Mouse (Mus musculus) frontal cortex, postnatal 14 days (tissue): ENCODE data around the gene Klf8.
"Not testable (repeated sequence)": the region's sequence is repeated elsewhere in the genome, so short reads cannot be mapped to it uniquely, and the experiment has no call there.

Experiments used
- DNase-seq, 2 experiments: peaks; one replicate each; pipeline ENCODE4 v3.0.0; 2022; ENCODE audit warnings: low spot score in 2 of 2

Klf8 gene

DNA sequence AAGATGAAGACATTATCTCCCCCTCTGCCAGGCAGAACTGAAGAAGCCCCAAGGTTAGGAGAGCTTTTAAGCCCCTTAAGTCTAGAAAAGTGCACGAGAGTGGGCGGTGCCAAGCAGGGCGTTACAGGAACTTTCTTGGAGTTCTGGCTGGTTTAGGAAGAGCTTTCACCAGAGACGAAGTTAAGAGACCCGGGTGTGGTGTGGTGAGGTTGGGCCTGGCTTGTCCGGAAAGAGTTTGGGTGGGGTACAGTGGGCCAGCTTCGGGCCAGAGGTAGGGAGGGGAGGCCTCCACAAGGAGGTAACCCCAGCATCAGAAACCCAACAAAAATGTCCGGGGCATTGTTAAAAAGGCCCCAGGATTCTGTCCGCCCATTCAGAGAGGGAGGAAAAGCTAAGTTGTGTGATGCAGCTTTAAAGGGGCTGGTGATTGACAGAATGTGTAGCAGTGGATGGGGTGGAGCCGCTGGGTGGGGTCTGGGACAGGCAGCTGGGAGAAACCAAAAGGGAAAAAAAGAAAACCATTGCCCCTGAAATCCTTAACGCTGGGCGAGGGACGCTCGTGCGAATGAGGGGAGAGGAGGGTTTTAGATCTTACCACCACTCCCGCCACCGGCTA, at the start of gene Klf8:
Klf8 (plus strand) TSS at position 163 of the 616 bp plus-strand sequence.
- peak; percentile 6 to 13 for DNase-seq

DNA sequence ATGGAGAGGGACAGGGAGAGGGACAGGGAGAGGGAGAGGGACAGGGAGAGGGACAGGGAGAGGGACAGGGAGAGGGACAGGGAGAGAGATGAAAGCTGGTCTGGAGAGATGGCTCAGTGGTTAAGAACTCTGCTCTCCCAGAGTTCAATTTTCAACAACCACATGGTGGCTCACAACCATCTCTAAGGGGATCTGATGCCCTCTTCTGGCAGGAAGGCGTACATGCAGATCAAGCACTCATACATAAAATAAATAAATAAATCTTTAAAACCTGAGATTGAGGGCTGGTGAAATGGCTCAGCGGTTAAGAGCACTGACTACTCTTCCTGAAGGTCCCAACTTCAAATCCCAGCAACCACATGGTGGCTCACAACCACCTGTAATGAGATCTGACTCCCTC, 38.1 kb upstream of the Klf8 start:
- not testable (repeated sequence) for DNase-seq

DNA sequence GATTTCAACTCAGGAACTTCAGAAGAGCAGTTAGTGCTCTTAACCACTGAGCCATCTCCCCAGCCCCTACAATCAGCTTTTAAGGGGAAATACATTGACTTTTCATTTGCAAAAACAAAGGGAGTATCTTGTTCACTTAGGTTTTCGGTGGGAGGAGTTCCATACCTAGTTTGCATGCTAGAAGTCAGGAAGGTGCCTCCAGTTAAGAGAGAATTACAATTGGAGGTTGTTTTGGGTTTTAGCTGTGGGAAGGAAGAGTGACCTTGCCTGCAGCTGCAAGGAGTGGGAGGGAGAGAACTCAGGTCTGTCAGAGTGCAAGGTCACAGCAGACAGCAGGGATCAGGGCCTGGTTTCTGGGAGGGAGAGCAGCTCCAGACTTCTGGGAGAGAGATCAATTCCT, 26.2 kb upstream of the Klf8 start:
- no peak for DNase-seq

DNA sequence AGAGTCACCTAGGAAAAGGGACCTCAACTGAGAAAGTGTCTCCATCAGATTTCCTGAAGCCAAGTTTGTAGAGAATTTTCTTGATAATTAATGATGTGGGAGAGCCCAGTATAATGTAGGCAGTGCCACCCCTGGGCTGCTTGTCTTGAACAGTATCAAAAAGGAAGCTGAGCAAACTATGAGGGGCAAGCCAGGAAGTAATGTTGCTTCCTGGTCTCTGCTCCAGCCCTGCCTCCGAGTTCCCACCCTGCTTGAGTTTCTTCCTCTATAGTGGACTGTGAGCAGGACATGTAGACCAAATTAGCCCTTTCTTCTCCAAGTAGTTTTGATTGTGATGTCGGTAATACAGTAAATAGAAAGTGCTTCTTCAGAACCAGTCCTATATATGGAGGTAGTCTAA, 6.0 kb upstream of the Klf8 start:
- DNase-seq, result no peak

DNA sequence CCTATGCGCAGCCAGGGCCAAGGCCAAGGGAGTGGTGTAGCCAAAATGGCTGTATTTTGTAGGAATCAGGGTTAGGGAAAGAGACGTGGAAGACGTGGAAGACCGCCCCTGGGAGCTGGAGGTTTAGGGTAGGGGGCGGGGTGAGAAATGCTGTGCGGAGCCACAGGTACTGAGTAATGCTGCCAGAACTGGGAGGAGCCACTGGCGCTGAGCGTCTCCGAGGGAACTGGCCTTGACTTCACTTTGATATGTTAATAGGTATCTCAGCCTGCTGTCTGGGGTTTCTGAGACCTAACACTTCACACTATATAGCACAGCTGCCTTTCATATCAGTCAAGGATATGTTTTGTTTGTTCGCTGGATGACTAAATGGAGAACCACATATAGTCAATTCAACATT, 4.0 kb upstream of the Klf8 start:
- no peak for DNase-seq

DNA sequence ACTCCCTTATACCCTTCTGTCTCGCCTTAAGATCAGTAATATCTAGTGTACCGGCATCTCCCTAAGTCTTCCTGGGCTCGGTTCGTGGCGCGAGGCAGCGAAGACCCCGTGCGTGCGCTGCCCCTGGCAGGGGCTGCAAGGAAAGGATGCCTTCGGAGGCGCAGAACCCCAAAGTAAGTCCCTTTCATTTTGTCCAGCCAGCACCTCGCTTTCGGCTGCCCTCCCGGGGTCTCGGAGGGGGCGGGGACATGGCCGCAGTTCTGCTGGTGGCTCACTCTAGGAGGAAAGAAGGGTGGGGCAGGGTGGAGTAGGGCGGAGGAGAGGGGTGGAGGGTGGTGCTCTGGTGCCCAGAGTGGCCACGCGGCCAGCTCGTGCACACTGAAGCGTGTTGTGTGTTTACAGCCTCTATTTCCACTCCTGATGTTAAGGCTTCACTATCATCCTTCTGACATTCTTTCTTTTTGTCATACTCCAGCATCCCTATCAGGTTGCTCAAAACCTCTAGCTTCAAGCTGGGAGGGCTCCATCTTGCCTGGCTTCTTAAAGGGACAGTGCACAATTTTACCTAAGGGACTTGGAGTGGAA, 746 bp downstream of the Klf8 start:
- DNase-seq, result peak; percentile 7

DNA sequence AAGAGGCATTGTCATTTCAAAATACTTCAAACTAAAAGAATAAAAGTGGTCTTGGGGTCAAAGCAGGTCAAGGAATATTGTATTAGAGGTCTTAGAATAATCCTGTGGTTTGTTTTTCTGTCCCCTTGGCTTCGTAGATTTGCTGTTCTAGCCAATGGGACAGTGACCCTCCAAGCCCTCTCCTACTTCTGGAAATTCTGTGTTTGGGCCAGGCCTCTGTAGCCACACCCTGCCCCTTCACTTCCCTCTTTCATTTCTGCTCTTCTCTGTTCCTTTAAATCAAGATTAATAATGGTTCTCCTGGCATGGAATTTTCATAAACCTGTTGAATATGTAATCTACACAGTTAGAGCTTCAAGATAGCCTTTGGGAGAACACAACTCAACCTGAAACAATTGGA, 17.0 kb downstream of the Klf8 start:
- no peak for DNase-seq

DNA sequence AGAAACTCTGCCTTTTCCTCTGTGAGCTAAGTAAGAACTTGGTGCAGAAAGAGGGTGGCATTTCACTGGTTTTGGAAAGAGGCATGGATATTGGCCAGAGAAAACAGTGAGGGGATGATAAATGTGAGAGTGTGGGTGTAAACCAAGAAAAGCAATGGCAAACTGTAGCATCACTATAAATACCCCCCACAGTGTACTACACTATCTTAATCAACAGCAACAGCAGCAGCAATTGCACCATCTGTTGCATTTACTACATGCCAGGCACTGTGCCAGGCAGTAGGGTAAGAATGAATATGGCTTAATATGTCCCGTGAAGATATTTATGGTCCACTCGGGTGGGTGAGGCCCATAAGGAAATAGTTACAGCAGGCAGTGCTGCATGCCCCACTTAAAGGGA, 18.2 kb downstream of the Klf8 start:
- DNase-seq, result peak; percentile 15 to 21

DNA sequence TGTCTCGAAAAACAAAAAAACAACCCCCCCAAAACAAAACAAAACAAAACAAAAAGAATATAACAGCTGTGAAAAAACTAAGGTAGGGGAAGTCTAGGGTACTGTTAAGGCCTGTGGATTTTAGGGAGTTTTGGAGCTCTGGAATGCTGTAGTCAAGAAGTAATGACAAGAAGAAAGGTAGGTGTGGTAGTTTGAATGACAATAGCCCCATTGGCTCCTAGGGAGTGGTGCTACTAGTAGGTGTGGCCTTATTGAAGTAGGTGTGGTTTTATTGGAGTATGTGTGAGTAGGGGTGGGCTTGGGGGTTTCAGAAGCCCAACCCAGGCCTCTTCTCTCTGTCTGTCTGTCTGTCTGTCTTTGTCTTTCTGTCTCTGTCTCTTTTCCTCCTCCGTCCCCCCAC, 44.9 kb downstream of the Klf8 start:
- DNase-seq, result no peak

DNA sequence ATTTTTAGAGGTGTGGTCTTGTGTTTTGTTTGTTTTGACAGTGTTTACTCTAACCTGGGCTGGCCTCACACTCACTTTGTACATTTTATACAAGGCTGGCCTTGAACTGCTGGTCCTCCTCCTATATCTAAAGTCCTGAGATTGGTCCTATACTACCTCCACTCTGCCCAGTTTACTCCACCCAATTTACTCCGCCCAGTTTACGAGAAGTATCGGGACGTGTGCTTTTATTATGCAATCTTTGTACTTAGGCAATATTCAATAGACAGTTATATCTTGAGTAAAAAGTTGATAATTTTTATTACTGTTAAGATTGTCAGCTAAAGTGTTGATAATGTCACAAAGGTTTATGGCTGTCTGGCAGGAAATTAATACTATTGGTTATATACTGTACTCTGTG, 74.1 kb downstream of the Klf8 start:
- no peak for DNase-seq

DNA sequence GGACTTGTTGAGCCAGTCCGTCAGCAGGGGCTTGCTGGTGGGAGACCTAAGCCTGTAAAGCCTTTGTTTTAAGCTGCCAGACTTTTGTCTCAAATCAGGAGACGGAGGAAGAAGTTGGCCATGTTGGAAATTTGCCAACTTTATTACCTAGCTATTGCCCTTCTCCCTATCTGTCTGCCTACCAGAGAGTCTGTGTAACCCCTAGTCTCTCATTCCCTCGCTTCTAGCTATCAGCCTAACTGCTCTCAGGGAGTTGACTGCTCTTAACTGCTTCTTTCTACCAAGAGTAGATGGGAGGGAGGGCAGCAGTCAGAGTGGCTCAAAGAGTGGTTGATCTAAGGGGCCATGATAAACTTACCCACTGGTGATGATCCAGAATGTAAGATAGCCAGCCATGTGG, 85.8 kb downstream of the Klf8 start:
- DNase-seq, result no peak

DNA sequence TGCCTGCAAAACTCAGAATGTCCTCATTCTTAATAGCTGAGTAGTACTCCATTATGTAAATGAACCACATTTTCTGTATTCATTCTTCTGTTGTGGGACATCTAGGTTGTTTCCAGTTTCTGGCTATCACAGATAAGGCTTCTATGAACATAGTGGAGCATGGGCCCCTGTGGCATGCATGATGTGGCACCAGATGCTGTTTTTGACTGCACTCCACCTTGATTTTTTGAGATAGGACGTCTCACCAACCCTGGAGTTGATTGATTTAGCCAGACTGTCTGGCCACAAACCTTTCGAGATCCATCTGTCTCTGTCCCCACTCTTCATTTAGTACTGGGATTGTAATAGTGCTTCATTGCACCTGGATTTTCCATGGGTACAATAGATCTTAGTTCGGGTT, 96.9 kb downstream of the Klf8 start:
- DNase-seq, result not testable (repeated sequence)

DNA sequence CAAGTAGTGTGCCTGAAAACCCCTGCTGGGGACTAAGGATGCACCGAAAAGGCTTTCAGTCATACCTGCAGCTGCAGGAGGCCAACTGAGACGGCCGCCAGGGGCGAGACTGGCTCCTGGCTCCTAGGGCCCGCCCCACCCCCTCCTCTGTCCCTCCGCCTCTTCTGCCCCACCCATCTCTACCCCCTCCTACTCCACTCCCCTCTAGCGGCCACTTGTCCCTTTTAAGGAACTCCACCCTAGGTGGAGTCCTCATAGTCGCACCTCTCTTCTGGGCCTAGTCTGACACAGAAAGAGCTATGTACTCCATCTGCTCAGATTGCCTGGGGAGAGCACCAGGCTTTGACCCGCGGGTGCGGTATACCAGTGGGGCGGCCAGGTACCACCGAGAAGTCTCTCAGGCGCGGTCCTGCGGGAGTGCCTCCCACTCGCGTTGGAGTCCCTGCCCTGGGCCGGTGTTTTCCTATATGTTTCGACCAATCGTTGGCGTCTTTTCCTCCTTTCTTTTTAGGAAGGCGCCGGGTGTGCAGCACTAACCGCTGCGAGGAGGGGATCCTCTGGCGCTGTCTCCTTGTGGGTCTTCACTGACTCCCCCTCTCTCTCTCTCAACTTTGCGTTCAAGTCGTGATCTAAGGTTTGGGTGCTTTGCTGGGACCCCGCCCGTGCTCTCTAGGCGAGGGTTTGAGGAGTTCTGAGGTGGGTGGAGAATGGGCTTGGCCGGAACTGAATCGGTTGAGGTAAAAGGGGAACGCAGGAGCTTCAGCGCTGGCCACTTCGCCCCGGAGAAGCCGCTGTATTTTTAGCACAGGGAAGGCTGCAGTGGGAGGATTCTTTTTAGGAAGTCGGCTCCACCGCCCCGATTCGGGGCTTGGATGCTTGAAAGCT, 122.3 kb downstream of the Klf8 start:
- DNase-seq, result peak in 1 of 2 experiments; percentile 18

DNA sequence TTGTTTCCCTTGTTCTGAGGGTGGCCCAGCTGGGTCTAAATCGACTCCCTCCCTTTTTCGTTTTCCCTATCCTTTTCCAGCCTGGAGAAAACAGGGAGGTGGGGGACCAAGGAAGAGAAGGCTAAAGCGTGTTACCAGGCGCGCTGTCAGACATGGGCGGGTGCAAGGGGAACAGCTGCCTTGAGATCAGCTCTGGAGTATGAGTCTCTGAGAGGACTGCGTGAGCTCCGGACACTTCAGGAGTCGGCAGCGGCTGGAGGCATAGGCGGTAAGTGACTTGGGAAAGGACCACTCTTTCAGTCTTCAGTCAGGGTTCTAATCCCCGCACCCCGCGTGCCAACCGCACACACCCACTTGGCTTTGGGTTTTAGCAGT, 122.9 kb downstream of the Klf8 start:
- peak in 1 of 2 experiments; percentile 7 for DNase-seq

DNA sequence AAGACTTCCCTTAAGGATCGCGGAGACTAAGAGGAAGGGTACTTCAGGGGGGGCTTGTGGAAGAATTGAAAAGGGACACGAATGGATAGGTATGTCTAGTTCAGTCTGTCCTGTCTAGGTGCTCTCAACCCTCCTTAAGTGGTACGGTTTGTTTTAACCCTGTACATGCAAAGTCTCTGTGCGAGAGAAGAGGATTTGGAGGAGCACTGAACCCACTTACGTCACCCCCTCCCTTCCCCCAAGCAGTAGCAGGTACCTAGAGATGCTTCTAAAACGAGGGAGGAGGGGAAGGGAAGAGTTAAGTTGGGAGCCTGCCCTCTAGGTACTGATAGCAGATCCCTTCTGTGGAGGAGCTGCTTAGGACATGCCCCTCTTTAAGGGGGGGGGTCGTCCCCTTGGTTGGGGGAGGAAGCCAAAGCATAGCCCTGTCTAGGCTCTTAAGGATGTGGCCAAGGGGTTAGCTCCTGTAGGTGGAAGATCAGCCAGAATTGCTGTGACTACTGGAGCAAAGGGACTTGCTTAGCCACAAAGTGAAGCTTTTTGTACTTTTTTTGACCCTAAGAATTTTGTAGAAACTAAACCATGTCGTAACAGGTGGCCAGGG, 123.5 kb downstream of the Klf8 start:
- DNase-seq, result no peak

DNA sequence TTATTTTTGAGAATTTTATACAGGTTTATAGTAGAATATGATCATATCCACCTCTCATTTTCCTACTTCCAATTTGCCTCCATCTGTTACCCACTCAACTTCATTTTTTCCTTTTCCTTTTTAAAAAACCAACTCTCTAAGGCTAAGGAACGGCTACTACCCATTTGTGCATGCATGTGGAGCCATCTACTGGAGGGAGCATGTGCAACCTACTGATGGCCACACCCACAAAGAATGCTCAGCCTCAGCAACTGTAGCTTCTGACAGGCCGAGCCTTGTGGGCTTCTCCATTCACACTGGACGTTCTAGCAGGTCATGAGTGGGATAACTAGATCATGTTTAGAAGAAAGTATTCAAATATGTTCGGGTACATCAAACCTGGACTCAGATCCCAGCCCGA, 129.5 kb downstream of the Klf8 start:
- peak in 1 of 2 experiments; percentile 15 for DNase-seq

DNA sequence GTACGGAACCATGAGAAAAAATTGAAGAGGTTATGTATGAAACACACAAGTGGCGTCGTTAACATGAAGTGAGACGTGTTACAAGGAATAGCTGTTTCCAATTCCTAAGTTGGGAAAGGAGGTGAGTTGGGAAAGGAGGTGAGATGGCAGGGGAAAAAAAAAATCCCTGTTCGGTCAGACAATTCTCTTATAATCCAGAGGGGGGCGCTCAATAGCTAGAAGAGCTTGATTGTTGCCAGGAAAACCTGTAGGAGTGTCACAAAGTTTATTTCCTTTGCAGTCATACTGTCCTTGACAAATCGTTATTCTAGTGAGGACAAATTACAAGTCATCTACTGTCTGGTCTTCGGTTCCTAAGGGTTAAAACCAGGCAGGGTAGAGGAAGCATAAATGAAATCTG, 132.5 kb downstream of the Klf8 start:
- no peak for DNase-seq

DNA sequence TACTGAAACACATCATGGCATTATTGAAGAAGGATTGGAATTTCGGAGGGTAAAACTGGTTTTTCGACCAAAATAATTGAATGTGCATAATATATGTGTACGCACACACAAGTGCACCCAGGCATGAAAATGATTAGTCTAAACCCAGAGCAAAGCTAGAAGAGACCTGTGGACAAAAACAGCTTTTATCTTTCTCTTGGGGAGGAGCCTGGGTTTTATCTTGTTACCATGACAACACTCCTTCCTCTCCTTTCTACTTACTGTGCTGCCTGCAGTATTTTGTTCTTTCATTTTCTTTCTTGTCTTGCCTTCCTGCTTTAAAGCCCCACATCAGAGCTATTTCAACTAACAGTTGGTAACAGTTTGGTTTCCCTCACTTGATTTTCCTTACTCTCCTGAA, 137.8 kb downstream of the Klf8 start:
- DNase-seq, result no peak

DNA sequence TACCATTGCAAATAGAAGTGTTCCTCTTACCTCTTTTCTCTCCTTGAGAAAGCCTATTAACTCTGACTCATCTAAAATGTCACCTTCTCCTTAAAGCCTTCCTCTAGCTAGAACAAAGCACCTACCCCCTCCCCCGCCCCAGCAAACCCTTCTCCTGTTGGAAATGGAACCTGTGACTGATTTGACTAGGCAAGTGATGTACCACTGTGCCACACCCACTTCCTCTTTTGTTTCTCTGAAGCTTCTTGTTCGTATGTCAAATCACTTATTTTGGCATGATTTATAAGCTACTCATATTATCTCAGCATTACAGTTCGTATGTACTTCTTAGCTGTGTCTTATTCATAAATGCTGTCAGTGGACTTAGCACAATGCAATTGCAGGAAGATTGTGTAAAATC, 144.5 kb downstream of the Klf8 start:
- DNase-seq, result no peak

DNA sequence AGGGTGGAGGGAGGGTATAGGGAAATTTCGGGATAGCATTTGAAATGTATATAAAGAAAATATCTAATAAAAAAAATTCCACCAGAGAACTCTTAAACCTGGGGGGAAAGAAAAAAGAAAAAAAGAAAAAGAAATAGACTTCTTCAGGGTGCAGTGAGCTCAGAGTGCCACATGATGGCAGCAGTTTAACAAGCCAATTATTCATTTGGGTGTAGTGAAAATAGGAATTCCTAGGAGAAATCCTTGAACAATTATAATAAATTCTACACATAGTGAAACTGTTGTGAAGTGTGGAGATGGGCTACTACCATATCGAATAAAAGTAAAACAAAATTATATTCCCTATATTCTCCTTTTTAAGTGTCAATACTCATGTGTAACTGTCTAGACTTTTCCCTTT, 152.0 kb downstream of the Klf8 start:
- DNase-seq, result no peak

DNA sequence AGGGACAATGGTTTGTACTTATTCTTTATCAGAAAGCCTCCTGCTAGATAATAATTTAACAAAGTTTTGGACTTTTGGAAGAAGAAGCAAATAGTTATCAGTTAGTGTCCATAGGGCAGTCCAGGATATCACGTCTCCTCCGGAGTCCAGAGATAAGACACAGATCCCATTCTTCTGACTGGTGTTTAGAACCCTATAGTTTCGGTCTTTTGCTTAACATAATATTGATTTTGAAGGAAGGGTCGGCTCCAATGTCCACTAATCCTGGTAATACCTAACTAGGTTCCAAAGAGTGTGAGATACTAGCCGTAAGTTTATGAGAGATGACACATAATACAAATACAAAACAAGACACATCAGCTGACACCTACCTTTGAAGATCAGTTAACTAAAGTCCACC, 179.8 kb downstream of the Klf8 start:
- DNase-seq, result no peak

DNA sequence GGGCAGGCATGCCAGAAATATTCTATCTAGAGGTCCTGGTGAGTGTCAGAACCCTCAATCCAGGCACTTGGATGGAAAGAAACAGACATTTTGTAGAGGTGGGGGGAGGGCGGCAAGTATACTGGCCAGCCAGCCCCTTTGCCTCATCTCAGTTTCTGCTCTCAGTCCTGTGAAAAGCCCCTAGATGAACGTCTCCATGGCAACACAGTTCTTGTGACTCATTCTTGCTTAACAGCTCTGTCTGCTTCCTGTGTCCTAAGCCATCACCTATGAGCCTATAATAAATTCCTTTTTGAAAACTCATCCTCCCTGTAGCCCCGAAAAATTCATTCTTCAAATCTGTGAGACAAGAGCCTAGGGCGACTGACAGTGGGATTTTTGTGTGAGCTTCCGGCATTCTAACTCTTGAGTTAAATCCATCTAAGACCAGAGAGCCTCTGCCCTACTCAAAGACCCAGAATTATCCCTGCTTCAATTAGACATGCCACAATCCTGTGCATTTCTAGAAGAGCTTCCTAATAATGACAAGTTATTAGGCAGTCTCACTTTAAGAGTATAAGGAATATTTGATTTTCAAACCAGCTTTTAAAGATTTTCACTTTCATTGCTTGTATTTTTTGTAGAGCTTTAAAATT, 196.5 kb downstream of the Klf8 start:
- DNase-seq, result peak in 1 of 2 experiments; percentile 3
